Mouse (Mus musculus): ENCODE data around the gene Spata2. TPM values are rescaled to one million over a fixed set of nuclear protein-coding genes. Genes with fewer than 3 reads are reported as not detected.

Spata2 gene
- polyA plus RNA-seq, 2 experiments from 2014 or later, result 10.5 to 20.9 TPM

DNA sequence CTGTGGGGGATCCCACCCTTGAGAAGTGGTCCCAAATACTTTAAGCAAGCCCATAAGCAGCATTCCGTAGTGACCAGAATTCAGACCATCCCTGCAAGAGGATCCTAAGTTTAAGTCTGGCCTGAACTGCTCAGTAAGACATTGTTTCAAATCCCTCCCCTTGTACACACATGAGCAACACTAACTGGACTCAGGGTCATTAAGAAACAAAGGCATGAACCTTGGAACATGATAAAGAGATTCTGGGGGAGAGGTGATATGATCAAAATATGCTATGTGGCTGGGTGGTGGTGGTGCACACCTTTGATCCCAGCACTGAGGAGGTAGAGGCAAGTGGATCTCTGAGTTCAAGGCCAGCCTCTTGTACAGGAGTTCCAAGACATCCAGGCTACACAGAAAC is 13.2 kb downstream of the Spata2 start:
- no peak for ATAC-seq

DNA sequence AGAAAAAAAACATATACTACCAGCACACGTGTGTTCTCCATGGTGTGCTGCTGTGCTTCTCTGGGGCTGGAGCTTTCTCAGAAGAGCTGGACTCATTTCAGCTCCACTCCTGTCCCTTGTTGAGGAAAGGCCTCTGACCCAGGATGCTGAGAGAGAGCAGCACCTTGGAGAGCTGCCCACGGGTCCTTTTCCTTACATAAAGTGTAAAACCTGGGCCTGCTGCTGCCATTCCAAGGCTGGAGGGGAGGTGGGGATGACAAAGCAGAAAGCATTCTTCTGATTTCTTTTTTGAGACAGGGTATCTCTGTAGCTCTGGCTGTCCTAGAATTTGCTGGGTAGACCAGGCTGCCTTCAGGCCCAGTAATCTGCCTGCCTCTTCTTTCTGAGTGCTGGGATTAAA is 14.6 kb downstream of the Spata2 start:
- ATAC-seq, result no peak

DNA sequence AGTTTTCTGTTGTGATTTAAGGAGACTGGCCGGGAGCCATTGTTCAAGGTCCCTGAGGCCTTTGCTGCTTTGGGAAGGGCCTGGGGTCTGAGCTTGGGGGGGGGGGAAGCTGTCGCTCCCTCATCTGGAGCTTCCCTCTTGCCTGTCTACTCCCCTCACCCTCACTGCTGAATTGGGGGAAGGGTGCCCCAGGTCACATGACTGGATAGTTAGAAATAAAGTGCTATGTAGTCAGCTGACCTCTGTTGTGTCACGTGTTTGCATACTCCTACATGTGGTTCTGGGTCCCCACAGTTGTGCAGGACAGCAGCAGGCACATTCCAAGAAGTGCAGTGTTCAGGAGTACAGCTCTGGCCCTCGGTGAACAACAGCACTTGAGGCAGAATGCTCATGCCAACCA is 15.9 kb downstream of the Spata2 start:
- ATAC-seq, result no peak

DNA sequence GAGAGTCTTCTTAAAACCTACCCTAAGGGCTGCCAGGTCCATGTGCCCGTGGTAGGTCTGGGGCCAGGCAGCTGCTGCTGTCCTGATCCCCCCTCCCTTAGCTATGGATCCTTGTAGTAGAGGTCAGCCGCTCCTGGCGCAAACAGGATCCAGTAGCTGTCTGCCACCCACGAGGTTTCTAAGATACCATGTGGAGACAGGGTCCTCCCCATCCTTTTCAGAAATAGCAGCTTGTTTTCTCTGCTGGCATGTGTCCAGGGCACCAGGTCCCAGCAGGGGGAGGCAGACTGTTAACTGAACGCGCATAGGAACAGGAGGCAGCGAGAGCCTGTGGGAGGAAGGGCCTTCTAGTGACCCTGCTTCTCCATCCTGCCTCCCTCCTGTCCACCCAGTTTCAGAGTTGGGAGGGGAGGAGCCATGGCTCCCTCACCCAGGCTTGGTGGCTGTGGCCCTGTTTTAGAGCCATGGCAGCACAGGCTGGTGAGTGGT is 16.4 kb downstream of the Spata2 start:
- no peak for ATAC-seq

- ATAC-seq, result no peak
These were observed 17.1 kb downstream of the Spata2 start for GRCm38 (mm10) chr2:167475596-167475995.

GRCm38 (mm10) chr2:167474218-167474617 is 18.5 kb downstream of the Spata2 start:
- ATAC-seq, result no peak

GRCm38 (mm10) chr2:167471585-167471984 is 21.1 kb downstream of the Spata2 start:
- no peak for ATAC-seq

- no peak for ATAC-seq
These were observed 22.1 kb downstream of the Spata2 start for GRCm38 (mm10) chr2:167470611-167471010.

GRCm38 (mm10) chr2:167468444-167468843 is 24.2 kb downstream of the Spata2 start:
- no peak for ATAC-seq

DNA sequence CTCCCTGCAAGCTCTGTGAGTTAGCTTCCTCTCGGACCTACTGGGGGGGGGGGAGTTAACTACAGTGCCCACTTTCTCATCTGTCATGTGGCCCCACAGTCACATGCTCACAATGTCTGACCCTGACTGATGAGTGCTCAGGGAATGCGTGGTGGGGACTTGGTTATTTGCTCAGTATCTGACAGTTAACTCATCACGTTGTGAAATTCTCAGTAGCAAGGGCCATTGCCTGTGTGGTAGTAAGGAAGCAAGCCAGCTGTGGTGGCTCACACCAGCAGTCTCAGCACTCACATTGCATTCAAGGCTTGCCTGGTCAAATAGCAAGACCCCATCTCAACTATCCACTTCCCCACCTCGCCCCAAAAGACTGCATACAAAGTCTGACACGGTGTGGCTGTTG is 25.5 kb downstream of the Spata2 start:
- ATAC-seq, result no peak

GRCm38 (mm10) chr2:167465951-167466350 is 26.7 kb downstream of the Spata2 start:
- no peak for ATAC-seq

DNA sequence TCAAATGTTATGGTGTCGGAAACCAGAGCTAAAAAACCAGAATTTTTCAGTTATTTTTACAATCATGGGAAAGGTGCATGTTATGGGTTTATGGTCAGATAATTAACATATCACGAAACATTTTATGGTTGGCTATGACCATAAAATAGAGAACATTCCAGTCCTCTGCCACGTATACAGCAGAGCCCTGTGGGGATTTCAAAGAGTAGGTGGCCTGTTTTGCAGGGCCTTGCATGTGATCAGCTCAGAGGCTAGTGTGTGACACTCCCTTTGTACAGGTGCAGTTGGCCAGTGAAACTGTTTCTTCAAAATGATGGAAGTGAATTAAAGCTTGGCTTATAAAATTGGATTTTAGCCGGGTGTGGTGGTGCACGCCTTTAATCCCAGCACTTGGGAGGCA is 28.9 kb downstream of the Spata2 start:
- ATAC-seq, result no peak

GRCm38 (mm10) chr2:167462954-167463353 is 29.7 kb downstream of the Spata2 start:
- ATAC-seq, result no peak

- no peak for ATAC-seq
These were observed 33.4 kb downstream of the Spata2 start for GRCm38 (mm10) chr2:167459071-167459865.

DNA sequence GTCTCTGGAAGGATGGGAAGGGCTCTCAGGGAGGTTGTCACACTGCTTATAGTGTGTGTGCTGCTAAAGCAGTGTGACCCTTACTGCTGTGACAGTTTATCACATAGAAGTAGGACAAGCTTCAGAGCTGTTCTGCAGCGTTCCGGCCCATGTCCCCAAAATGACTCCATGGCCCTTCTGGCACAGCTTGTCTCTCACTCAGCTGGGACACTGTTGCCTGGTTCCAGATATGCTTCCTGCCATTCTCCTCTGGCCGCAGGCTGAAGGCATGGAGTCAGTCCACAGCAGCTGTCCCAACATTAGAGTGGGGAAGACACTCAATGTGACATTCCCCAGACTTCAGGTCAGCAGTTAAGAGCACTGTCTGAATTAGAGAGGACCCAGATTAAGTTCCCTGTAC is 34.1 kb downstream of the Spata2 start:
- no peak for ATAC-seq

GRCm38 (mm10) chr2:167457213-167457612 is 35.5 kb downstream of the Spata2 start:
- no peak for ATAC-seq

DNA sequence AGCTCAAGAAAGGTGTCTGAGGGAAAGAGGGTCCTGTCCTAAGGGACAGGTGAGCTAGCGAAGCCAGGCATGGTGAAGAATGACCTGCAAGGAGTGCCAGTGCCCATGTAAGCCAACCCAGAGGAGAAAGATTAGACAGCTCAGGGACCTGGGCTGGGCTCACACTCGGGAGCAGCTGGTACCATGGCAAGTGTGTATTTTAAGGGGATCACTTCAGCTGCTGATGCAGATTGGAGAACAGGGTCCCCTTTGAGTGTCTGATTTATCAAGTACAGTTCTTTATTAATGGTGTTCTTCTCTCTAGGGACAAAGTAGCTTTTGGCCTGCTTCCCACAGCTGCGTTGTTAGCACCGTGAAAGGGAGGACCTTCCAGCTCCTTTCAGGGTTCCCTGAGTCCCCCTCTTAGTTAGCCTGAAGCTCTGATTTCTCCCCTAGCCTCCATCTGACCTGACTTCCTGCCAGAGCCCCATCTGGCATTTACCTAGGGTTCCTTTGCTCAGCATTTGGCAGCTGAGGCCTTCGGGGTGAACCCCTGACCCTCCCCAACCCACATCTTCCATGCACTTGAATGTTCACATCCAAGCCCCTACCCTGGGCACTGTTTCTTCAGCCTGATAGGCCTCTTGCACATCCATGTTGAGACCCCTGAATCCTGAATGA is 36.2 kb downstream of the Spata2 start:
- ATAC-seq, result no peak

DNA sequence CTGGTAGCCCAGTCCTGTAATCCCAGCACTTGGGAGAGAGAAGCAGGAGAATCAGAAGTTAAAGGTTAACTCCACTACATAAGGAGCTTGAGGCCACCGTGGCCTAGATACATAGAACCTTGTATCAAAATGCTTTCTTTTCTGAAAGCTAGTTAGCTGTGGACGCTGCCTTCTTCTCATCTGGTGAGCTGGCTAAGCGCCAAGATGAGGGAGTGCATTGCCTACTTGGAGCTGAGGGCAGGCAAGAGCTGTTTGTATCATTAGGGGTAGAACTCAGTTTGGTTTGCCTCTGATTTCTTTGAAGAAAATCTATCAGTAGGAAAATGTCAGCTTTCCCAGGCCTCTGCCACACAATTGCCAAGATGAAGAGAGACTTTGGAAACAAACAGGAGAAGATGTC is 38.9 kb downstream of the Spata2 start:
- ATAC-seq, result no peak

GRCm38 (mm10) chr2:167450647-167451046 is 42.0 kb downstream of the Spata2 start:
- no peak for ATAC-seq

- no peak for ATAC-seq
These were observed 43.1 kb downstream of the Spata2 start for GRCm38 (mm10) chr2:167449331-167450275.

DNA sequence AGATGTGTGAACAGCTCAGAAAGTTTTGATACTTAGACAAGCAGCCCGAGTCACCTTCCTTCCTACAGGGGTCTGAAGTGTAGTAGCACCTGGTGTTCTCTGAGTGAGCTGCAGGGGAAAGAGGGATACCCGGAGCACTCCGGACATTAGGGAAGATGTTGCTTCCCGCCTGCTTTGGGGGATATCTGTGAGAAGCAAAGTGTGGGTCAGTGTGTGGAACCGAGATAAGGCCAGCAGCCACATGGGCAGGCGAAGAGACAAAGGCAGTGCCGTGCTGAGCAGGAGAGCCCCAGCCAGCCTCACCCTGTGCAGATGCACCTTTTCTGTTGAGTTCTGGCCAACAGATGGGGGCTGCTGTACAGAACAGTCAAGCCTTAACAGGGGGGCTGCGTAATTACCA is 45.1 kb downstream of the Spata2 start:
- no peak for ATAC-seq

- no peak for ATAC-seq
These were observed 45.5 kb downstream of the Spata2 start for GRCm38 (mm10) chr2:167447207-167447606.
